Mouse (Mus musculus) heart, embryonic 16.5 days (tissue): ENCODE measurements around the gene C1s1. TPM values are rescaled to one million over a fixed set of nuclear protein-coding genes. Genes with fewer than 3 reads are reported as not detected.
"Not testable (repeated sequence)": the region's sequence is repeated elsewhere in the genome, so short reads cannot be mapped to it uniquely, and the experiment has no call there.

Experiments used
- ATAC-seq: fragments of 200-750 bp; cut with Nextera tagmentation; replicated peaks from 2 replicates; pipeline ENCODE4 v1.8.0; 2017; ENCODE audit warnings: moderate number of reproducible peaks; ENCODE audit not compliant: insufficient read depth, low FRiP score; ENCODE audit errors: extremely low read depth
- H3K27ac ChIP-seq: fragments of 300-500 bp; sonication (generic); 2 replicates; pipeline ENCODE4 v1.5.1; 2014; ENCODE audit warnings: mild to moderate bottlenecking, low read length, control low read depth, moderate library complexity
- H3K27me3 ChIP-seq: fragments of 300-500 bp; sonication (generic); 2 replicates; pipeline ENCODE4 v1.6.1; 2014; ENCODE audit warnings: low read length, mixed read lengths; ENCODE audit not compliant: control insufficient read depth, insufficient read depth
- H3K36me3 ChIP-seq: fragments of 300-500 bp; sonication (generic); 2 replicates; pipeline ENCODE4 v1.6.1; 2014; ENCODE audit not compliant: control insufficient read depth, insufficient read depth
- H3K4me1 ChIP-seq: fragments of 300-500 bp; sonication (generic); 2 replicates; pipeline ENCODE4 v1.6.1; 2014; ENCODE audit warnings: low read length, mixed read lengths; ENCODE audit not compliant: control insufficient read depth, insufficient read depth
- H3K4me2 ChIP-seq: fragments of 300-500 bp; sonication (generic); 2 replicates; pipeline ENCODE4 v1.6.1; 2014; ENCODE audit warnings: low read depth, mild to moderate bottlenecking, control low read depth, low read length
- H3K4me3 ChIP-seq: fragments of 300-500 bp; sonication (generic); 2 replicates; pipeline ENCODE4 v1.5.1; 2014; ENCODE audit warnings: mild to moderate bottlenecking, control low read depth, low read length
- H3K9ac ChIP-seq: fragments of 300-500 bp; sonication (generic); 2 replicates; pipeline ENCODE4 v1.6.1; 2014; ENCODE audit warnings: low read length, control low read depth
- H3K9me3 ChIP-seq: fragments of 300-500 bp; sonication (generic); replicated peaks from 2 replicates; pipeline ENCODE4 v1.6.1; 2016; ENCODE audit warnings: low read length; ENCODE audit not compliant: control insufficient read depth
- WGBS: fragments of 180-500 bp; shearing (Covaris S2); extraction: QIAGEN DNeasy Blood & Tissue Kit; methylation state at CpG from one replicate; pipeline ENCODE4 v1.1.7; 2014; 5-methylcytosine and 5-hydroxymethylcytosine counted together
- polyA plus RNA-seq: library from polyadenylated mRNA; unstranded; fragments of >200 nt; fragmentation: Nextera tagmentation; extraction: Ambion mirVana; gene quantifications from 2 replicates; pipeline ENCODE4 v1.2.1, GENCODE M21; 2015

C1s1 gene
- polyA plus RNA-seq = 2.2 and 3.7 TPM in 2 replicates

DNA sequence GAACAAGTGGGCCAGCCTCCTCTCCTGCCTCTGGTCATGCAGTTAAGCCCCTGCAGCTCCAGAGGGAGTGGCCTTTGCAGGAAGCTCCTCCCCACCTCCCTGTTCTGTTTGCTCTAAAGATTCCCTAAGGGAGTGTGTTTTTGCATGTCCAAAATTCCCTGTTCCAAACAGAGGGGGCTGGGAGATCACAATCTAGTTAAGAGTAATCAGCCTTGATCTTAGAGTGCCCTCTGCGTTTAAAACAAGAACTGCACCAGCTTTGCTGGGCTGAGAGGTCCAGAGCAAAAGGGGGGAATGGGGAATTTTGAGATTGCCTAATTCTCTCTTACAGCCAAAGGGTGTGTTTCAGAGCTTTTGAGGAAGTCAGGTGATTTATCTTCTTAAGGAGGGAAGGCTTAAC, at the start of gene C1s1:
TSS of gene C1s1 (minus strand) at position 76 of the 400 bp plus-strand sequence.
- not testable (repeated sequence) for H3K4me3 ChIP-seq, H3K4me2 ChIP-seq, ATAC-seq, H3K4me1 ChIP-seq, H3K9ac ChIP-seq, H3K27me3 ChIP-seq, H3K9me3 ChIP-seq, H3K27ac ChIP-seq, H3K36me3 ChIP-seq
- 5% methylated on average over 1 of the region's 1 CpGs for WGBS

DNA sequence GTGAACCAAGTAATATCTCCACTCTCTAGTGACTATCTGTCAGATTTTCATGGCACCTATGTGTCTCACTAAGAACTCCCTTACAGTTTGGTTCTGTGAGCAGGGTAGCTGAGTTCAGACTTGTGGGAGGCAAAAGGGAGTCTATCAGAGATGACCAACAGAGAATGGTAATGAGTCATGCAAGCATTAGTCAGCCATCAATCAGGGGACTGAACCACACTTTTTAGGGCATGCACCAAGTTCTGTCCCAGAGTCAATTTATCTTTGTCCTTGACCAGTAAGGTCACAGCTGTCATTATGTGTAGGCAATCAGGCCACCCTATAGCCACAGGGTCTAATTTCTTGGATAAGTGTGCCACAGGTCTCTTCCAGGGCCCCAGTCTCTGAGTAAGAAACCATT, 46.6 kb upstream of the C1s1 start:
- Histone ChIP-seq H3K27ac (no peak overlapping the region), H3K9me3 (no peaks in the 10 kb centered on the region), H3K4me1 (no peaks in the 10 kb centered on the region), H3K9ac (no peak overlapping the region), H3K4me3 (no peak overlapping the region), H3K36me3 (no peaks in the 10 kb centered on the region), H3K4me2 (no peak overlapping the region), H3K27me3 (no peaks in the 10 kb centered on the region)
- ATAC-seq = no peak

DNA sequence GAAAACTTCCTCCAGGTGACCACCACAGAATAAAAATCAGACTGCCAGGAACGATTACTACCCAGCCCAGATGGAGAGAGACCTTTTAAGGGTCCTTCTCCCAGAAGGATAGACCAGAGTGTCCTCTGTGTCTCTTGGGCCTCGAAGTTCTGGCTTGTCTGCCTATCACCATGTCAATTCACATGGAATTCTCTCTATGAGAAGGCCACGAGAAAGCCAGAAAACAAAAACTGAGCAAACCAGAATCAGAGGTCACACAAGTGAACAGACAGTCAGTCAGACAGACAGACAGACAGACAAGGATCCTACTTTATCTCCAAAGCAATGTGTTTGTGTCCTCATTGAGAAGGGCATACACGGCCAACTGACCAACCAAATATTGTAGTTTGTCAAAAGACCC, 44.1 kb upstream of the C1s1 start:
- Histone ChIP-seq H3K4me3 (no peak overlapping the region), H3K9me3 (no peaks in the 10 kb centered on the region), H3K36me3 (no peaks in the 10 kb centered on the region), H3K27me3 (no peaks in the 10 kb centered on the region), H3K27ac (no peak overlapping the region), H3K4me1 (no peaks in the 10 kb centered on the region), H3K9ac (no peak overlapping the region), H3K4me2 (no peak overlapping the region)
- ATAC-seq = no peak
- WGBS = 63% methylated on average over 4 of the region's 4 CpGs

DNA sequence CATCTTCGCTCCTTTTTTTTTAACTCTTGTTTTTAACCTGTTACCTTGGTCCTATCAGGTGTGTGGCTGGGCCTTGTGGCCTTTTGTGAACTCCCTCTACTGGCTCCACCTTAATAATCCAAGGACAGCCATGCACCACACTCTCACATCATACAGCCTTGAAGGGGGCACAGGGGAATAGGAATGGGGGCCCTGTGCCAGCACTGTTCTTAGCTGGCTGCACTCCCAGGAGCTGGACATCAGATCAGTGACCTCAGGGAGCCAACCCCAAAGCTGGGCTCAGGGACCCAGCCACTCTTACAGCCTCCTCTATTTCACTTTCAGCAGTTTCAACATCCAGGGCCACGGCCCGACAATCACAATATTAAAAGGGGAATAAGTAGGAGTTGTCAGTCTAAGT, 43.6 kb upstream of the C1s1 start:
- Histone ChIP-seq H3K9me3 (no peaks in the 10 kb centered on the region), H3K27me3 (no peaks in the 10 kb centered on the region), H3K36me3 (no peaks in the 10 kb centered on the region), H3K4me3 (no peak overlapping the region), H3K9ac (no peak overlapping the region), H3K4me1 (no peaks in the 10 kb centered on the region), H3K4me2 (no peak overlapping the region), H3K27ac (no peak overlapping the region)
- ATAC-seq = no peak
- WGBS = 83% methylated on average over 3 of the region's 3 CpGs

DNA sequence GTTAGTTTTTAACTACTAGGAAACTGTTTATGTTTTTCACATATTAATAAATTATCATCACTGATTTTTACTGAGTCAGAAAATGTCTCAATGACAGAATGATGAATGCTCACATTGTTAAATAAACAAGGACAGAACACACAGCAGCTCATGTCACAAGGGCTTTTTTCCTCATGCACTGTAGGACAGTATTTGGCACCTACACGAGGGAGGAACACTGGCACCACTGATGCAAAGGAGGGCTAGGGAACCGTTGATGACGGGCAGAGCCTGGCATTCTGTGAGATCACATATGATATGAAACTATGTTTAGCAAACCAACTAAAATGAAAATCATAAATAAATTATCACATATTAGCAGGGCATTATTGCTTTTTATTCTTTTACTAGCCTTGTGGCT, 42.8 kb upstream of the C1s1 start:
- Histone ChIP-seq H3K9ac (no peak overlapping the region), H3K27ac (no peak overlapping the region), H3K36me3 (no peaks in the 10 kb centered on the region), H3K4me2 (no peak overlapping the region), H3K9me3 (no peaks in the 10 kb centered on the region), H3K4me1 (no peaks in the 10 kb centered on the region), H3K4me3 (no peak overlapping the region), H3K27me3 (no peaks in the 10 kb centered on the region)
- no peak for ATAC-seq
- 62% methylated on average over 3 of the region's 3 CpGs for WGBS

DNA sequence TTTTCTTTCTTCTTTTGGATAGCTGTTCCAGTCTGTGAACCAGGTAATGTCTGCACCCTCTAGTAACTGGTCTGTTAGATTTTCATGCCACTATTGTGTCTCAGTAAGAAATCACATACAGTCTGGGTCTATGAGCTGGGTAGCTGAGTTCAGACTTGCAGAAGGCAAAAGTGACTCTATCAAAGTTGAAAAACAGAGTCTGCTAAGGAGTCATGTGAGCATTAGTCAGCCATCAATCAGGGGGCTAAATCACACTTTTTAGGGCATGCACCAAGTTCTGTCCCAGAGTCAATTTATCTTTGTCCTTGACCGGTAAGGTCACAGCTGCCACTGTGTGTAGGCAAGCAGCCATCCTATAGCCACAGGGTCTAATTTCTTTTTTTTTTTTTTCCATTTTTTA, 40.1 kb upstream of the C1s1 start:
- Histone ChIP-seq H3K36me3 (no peaks in the 10 kb centered on the region), H3K4me1 (no peaks in the 10 kb centered on the region), H3K27ac (no peak overlapping the region), H3K4me3 (no peak overlapping the region), H3K9ac (no peak overlapping the region), H3K27me3 (no peaks in the 10 kb centered on the region), H3K9me3 (no peaks in the 10 kb centered on the region), H3K4me2 (no peak overlapping the region)
- no peak for ATAC-seq
- 79% methylated on average over 1 of the region's 1 CpGs for WGBS

DNA sequence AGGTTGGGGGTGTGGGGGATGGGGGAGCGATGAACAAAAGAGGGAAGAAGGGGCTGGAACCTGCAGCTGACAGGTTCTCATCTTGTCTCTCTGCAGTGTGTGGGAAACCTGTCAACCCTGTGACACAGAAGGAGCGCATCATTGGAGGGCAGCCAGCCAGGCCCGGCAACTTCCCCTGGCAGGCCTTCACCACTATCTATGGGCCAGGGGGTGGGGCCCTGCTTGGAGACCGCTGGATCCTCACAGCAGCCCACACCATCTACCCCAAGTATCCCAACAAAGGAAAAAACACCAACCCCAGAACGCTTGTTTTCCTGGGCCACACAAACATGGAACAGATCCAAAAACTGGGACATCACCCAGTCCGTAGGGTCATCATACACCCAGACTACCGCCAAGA, 38.0 kb upstream of the C1s1 start:
- H3K4me1 ChIP-seq, H3K4me3 ChIP-seq, H3K9ac ChIP-seq, H3K4me2 ChIP-seq, H3K27me3 ChIP-seq, ATAC-seq, H3K9me3 ChIP-seq, H3K27ac ChIP-seq, H3K36me3 ChIP-seq: not testable (repeated sequence)
- WGBS = 59% methylated on average over 6 of the region's 7 CpGs

DNA sequence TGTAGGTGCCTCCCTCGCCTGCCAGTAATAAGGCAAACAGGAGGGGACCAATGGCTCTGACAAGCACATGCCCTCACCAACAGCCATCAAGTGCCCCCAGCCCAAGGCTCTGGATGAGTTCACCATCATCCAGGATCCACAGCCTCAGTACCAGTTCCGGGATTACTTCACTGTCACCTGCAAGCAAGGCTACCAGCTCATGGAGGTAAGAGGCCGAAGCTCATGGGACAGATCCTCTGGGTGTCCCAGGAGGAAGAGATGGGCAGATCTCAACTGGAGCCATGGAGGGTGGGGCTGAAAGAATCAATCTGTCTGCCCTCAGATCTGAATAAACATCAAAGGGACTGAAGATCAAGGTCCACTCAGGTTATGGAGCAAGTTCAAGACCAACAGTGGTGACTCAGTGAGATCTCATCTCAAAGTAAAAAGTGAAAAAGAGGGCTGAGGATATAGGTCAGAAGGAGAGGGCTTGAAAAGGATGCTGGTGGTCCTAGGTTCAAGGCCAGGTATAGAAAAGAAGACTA, 33.1 kb upstream of the C1s1 start:
- WGBS = 82% methylated on average over 3 of the region's 3 CpGs

DNA sequence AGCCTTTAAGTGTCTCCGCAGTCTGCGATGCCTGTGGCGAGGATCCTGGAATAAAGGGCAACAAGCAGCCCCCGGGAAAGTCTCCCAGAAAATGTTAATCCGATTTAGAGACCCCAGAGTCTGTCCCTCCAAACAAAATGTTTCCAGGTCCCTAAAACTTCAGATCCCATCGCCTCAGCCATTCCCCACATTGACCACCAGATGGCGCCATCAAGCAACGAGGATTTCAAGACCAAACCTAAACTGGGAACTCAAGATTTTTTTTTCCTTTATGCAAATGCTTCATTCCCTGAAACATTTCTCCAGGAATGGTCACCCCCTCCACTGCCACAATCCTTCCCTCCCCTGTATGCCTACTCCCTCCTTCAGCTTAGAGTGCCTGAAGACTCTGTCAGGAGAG, 27.9 kb upstream of the C1s1 start, which contains the start of gene C1rb:
TSS of gene C1rb (plus strand) at position 269 of the 400 bp plus-strand sequence.
- 7% methylated on average over 8 of the region's 8 CpGs for WGBS
- Histone ChIP-seq H3K4me2 (peak within 1 kb of the TSS; percentile 18; the same call in 1 of the 2 replicates), H3K9ac (no peak within 1 kb of the TSS), H3K4me3 (no peak within 1 kb of the TSS), H3K36me3 (no peaks in the 10 kb centered on the region), H3K27me3 (no peaks in the 10 kb centered on the region), H3K9me3 (no peaks in the 10 kb centered on the region), H3K27ac (no peak within 1 kb of the TSS), H3K4me1 (peaks cover 2% of the 10 kb centered on the region; the same call in 1 of the 2 replicates)
- ATAC-seq = no peak

More for the DNA sequence above, 33.1 kb upstream of the C1s1 start:
- not testable (repeated sequence) for H3K4me2 ChIP-seq, ATAC-seq, H3K9me3 ChIP-seq, H3K27me3 ChIP-seq, H3K36me3 ChIP-seq, H3K9ac ChIP-seq, H3K4me1 ChIP-seq, H3K4me3 ChIP-seq, H3K27ac ChIP-seq
